8 mouse cellular contexts compared by ENCODE assay signal in the genomic region with DNA sequence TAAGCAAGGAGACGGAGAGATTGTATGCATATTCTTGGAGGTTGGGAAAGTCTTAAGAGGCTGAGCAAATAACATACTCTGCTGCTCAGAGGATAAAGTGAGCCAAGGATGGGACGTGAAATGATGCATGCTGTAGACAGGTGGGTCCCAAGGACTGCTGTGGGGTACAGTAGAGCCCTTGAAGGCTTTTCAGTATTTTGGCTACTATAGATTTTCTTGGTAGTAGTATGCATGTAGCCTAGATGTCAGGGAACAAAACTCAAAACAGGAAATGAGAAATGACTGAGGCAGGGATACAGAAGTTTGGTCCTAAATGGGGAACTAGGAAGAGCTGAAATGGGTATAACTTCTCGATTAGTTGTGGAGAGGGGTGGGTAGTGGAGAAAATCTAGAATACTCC. TPM values are rescaled to one million over a fixed set of nuclear protein-coding genes. Genes with fewer than 3 reads are reported as not detected.
DNase-seq lines count a peak whose midpoint lies in the region; ATAC-seq and TF ChIP-seq lines count a peak whose summit lies in the region.

No protein-coding gene starts in this region.

- no peak overlapping the region for H3K27ac ChIP-seq in kidney, embryonic 16.5 days (ENCODE audit: low read length)
- H3K27ac ChIP-seq in cortical plate, adult 2 months (ENCODE audit: insufficient read depth, low read length): no peak overlapping the region
- H3K27ac ChIP-seq in intestine, embryonic 14.5 days (ENCODE audit: low read depth): no peak overlapping the region

- peak overlapping the region; percentile 90 for H3K4me3 ChIP-seq in kidney, embryonic 16.5 days (ENCODE audit: low read length)
- H3K4me3 ChIP-seq in cortical plate, adult 2 months (ENCODE audit: insufficient read depth, low read length): peak overlapping the region; percentile 65; the same call in 1 of the 2 replicates
- peak overlapping the region; percentile 86 for H3K4me3 ChIP-seq in intestine, embryonic 14.5 days (ENCODE audit: low read depth, low read length)

- DNase-seq in kidney, adult 11 months: no peak
- DNase-seq in intestine, embryonic 14.5 days (ENCODE audit: low spot score): no peak
- DNase-seq in monocyte, adult 2 months (ENCODE audit: low read depth in 1 of 2, low spot score in 2 of 2): peak; percentile 4 to 10
- DNase-seq in layer of hippocampus, postnatal 25 days (ENCODE audit: extremely low spot score in 1 of 2, low spot score in 1 of 2): no peak
- no peak for DNase-seq in left cerebral cortex, postnatal 25 days (ENCODE audit: low spot score in 2 of 2)
- DNase-seq in thymus, postnatal 36 days: no peak

- WGBS in kidney, embryonic 16.5 days: 47% methylated on average over 3 of the region's 3 CpGs
- WGBS in intestine, embryonic 14.5 days: 38% methylated on average over 3 of the region's 3 CpGs

- TF ChIP-seq CTCF in cortical plate, adult 2 months (IDR thresholded peaks at IDR 0.05; ENCODE audit: extremely low read depth, insufficient read depth, low read length): no peak

- TF ChIP-seq POLR2A in cortical plate, adult 2 months (IDR thresholded peaks at IDR 0.05; ENCODE audit: extremely low read depth, insufficient read depth, low read length): no peak

- H3K36me3 ChIP-seq in kidney, embryonic 16.5 days (ENCODE audit: insufficient read depth, low read length): no peaks in the 10 kb centered on the region
- H3K36me3 ChIP-seq in intestine, embryonic 14.5 days (ENCODE audit: control insufficient read depth, insufficient read depth, low read length): 0 out of 2 replicates have a peak, but pooled peaks cover 6% of the 10 kb centered on the region

- ATAC-seq in kidney, embryonic 16.5 days (ENCODE audit: low FRiP score, low TSS enrichment): no peak
- ATAC-seq in intestine, embryonic 14.5 days (replicated peaks; ENCODE audit: low FRiP score, low TSS enrichment, low read depth): no peak

- peak overlapping the region; percentile 67 for H3K4me2 ChIP-seq in kidney, embryonic 16.5 days (replicated peaks; ENCODE audit: low read depth, low read length)
- H3K4me2 ChIP-seq in intestine, embryonic 14.5 days (ENCODE audit: low read length): peak overlapping the region; percentile 78

- intact Hi-C loops in left cerebral cortex, postnatal 25 days (cut with DNase I): no loop called here

- H3K27me3 ChIP-seq in kidney, embryonic 16.5 days (ENCODE audit: insufficient read depth, low read length): no peaks in the 10 kb centered on the region
- H3K27me3 ChIP-seq in intestine, embryonic 14.5 days (replicated peaks; ENCODE audit: control insufficient read depth, insufficient read depth, low read length): no peaks in the 10 kb centered on the region

- peak overlapping the region; percentile 44 for H3K9ac ChIP-seq in kidney, embryonic 16.5 days (replicated peaks; ENCODE audit: low read length)
- H3K9ac ChIP-seq in intestine, embryonic 14.5 days (ENCODE audit: low read length): peak overlapping the region; percentile 92; the same call in 1 of the 2 replicates

- peaks cover 21% of the 10 kb centered on the region for H3K4me1 ChIP-seq in kidney, embryonic 16.5 days (ENCODE audit: insufficient read depth, low read length)
- peaks cover 9% of the 10 kb centered on the region for H3K4me1 ChIP-seq in cortical plate, adult 2 months (ENCODE audit: control insufficient read depth, insufficient read depth, low read length)
- peaks cover 17% of the 10 kb centered on the region for H3K4me1 ChIP-seq in intestine, embryonic 14.5 days (replicated peaks; ENCODE audit: control insufficient read depth, insufficient read depth, low read length)

- H3K9me3 ChIP-seq in kidney, embryonic 16.5 days (ENCODE audit: low read length): no peaks in the 10 kb centered on the region
- no peaks in the 10 kb centered on the region for H3K9me3 ChIP-seq in intestine, embryonic 14.5 days (ENCODE audit: control insufficient read depth, low read length)

RNA-seq across cellular contexts. Expression of gene Mia2, which starts 36.9 kb away (rescaled TPM):
- polyA plus RNA-seq in kidney, embryonic 16.5 days (2015; fragmentation: Nextera tagmentation; extraction: Ambion mirVana): 68.5 and 72.8 TPM in 2 replicates
- polyA plus RNA-seq in cortical plate, adult 2 months (2012; rRNA removed): 52.2 and 52.6 TPM in 2 replicates
- 70.9 and 75.2 TPM in 2 replicates for polyA plus RNA-seq in intestine, embryonic 14.5 days (2014; fragmentation: Nextera tagmentation; extraction: Ambion mirVana)
- total RNA-seq in layer of hippocampus, postnatal 25 days (2021): 10 to 100 TPM; 42.4 to 52.4 TPM
- total RNA-seq in left cerebral cortex, postnatal 25 days (2021): 10 to 100 TPM; 40.1 to 46.1 TPM

Comparison
In these comparisons a context has a peak if more than half of its experiments do, and no peak if none do; other contexts are left out.
1. DNase-seq: peak in monocyte, adult 2 months (2 of 2); none in kidney, adult 11 months (single experiment), intestine, embryonic 14.5 days (single experiment), layer of hippocampus, postnatal 25 days (0 of 2), left cerebral cortex, postnatal 25 days (0 of 2) and thymus, postnatal 36 days (0 of 2).
2. Peak in every context shown above with its lines, with median percentiles within 50 percentile points of each other: H3K4me3 ChIP-seq.